In the genomic region with DNA sequence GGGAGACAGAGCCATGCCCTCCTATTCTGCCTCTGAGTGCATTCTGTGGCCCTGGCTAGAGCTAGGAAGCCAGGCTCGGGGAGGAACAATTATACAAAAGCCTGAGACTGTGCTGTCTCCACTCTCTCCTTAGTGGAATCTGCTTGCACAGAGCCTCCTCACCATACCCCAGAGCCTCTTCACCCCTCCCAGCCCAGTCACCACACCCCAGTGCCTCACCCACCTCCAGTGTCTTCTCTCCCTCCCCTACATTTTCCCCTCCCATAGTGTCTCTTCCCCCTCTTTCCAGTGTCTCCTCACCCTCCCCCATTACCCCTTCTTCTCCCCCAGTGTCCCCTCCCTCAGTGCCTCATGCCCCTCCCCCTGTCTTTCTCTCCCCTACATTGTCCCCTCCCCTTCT, we compare ENCODE assay signal across 10 mouse cellular contexts. TPM values are rescaled to one million over a fixed set of nuclear protein-coding genes. Genes with fewer than 3 reads are reported as not detected.
DNase-seq lines count a peak whose midpoint lies in the region; ATAC-seq and TF ChIP-seq lines count a peak whose summit lies in the region.
"Had no signal": no experiment of that assay in that cellular context is flagged by ENCODE, and none has a peak within 500 bp of the region (broad histone marks: within the 10 kb centered on the region; RNA-seq: fewer than 3 reads in every experiment).

No protein-coding gene starts in this region.

- no peak for TF ChIP-seq CTCF in kidney, postnatal 0 days (IDR thresholded peaks at IDR 0.05; ENCODE audit: low read depth)

- ATAC-seq in kidney, postnatal 0 days (replicated peaks; ENCODE audit: low FRiP score, low read depth) = no peak
- ATAC-seq in embryonic facial prominence, embryonic 11.5 days (replicated peaks; ENCODE audit: insufficient number of reproducible peaks, low FRiP score, low TSS enrichment, low read depth) = no peak
- ATAC-seq in intestine, embryonic 16.5 days = 0 out of 2 replicates have a peak, but pooled peaks have one; percentile 14
- ATAC-seq in neural tube, embryonic 12.5 days (ENCODE audit: low FRiP score, low read depth) = peak; percentile 49

- peak overlapping the region; percentile 31; the same call in 1 of the 2 replicates for H3K27ac ChIP-seq in kidney, postnatal 0 days
- no peak overlapping the region for H3K27ac ChIP-seq in embryonic facial prominence, embryonic 11.5 days (replicated peaks; ENCODE audit: low read depth, low read length)
- H3K27ac ChIP-seq in intestine, embryonic 16.5 days (ENCODE audit: low read length) = peak overlapping the region; percentile 57
- H3K27ac ChIP-seq in neural tube, embryonic 12.5 days = peak overlapping the region; percentile 46; the same call in 1 of the 2 replicates

- no peaks in the 10 kb centered on the region for H3K9me3 ChIP-seq in kidney, postnatal 0 days (replicated peaks; ENCODE audit: low read length)
- no peaks in the 10 kb centered on the region for H3K9me3 ChIP-seq in embryonic facial prominence, embryonic 11.5 days (replicated peaks; ENCODE audit: control insufficient read depth, low read length)
- no peaks in the 10 kb centered on the region for H3K9me3 ChIP-seq in intestine, embryonic 16.5 days (ENCODE audit: control insufficient read depth, low read length)
- no peaks in the 10 kb centered on the region for H3K9me3 ChIP-seq in neural tube, embryonic 12.5 days

- no peak overlapping the region for H3K4me2 ChIP-seq in kidney, postnatal 0 days (ENCODE audit: low read length)
- H3K4me2 ChIP-seq in embryonic facial prominence, embryonic 11.5 days (ENCODE audit: low read depth, low read length) = no peak overlapping the region
- no peak overlapping the region for H3K4me2 ChIP-seq in intestine, embryonic 16.5 days (ENCODE audit: low read depth, low read length)
- 0 out of 2 replicates have a peak overlapping the region, but pooled peaks have one; percentile 16 for H3K4me2 ChIP-seq in neural tube, embryonic 12.5 days (replicated peaks)

- H3K36me3 ChIP-seq in kidney, postnatal 0 days (ENCODE audit: insufficient read depth, low read length) = no peaks in the 10 kb centered on the region
- H3K36me3 ChIP-seq in embryonic facial prominence, embryonic 11.5 days (replicated peaks; ENCODE audit: control insufficient read depth, insufficient read depth, low read depth, low read length) = no peaks in the 10 kb centered on the region
- no peaks in the 10 kb centered on the region for H3K36me3 ChIP-seq in intestine, embryonic 16.5 days (ENCODE audit: control insufficient read depth, insufficient read depth, low read length)
- H3K36me3 ChIP-seq in neural tube, embryonic 12.5 days = no peaks in the 10 kb centered on the region

- DNase-seq in kidney, postnatal 0 days (ENCODE audit: low spot score) = no peak
- DNase-seq in kidney, adult 9 months = no peak
- no peak for DNase-seq in embryonic facial prominence, embryonic 11.5 days (ENCODE audit: low spot score)
- DNase-seq in urinary bladder, postnatal 36 days (ENCODE audit: low spot score in 2 of 2) = no peak
- DNase-seq in right cerebral cortex, postnatal 10 days (ENCODE audit: low spot score in 2 of 2) = no peak
- DNase-seq in cerebellum, adult 8-10 months = no peak
- DNase-seq: cerebellum, postnatal 10 days; lung, postnatal 14 days had no signal

- no peak overlapping the region for H3K4me3 ChIP-seq in kidney, postnatal 0 days (replicated peaks; ENCODE audit: low read depth, low read length)
- no peak overlapping the region for H3K4me3 ChIP-seq in embryonic facial prominence, embryonic 11.5 days (ENCODE audit: low read depth, low read length)
- H3K4me3 ChIP-seq in intestine, embryonic 16.5 days (ENCODE audit: low read length) = no peak overlapping the region
- no peak overlapping the region for H3K4me3 ChIP-seq in neural tube, embryonic 12.5 days

- H3K4me1 ChIP-seq in kidney, postnatal 0 days (replicated peaks; ENCODE audit: insufficient read depth, low read length) = peaks cover 26% of the 10 kb centered on the region
- no peaks in the 10 kb centered on the region; the same call in 1 of the 2 replicates for H3K4me1 ChIP-seq in embryonic facial prominence, embryonic 11.5 days (ENCODE audit: control insufficient read depth, insufficient read depth, low read length)
- H3K4me1 ChIP-seq in intestine, embryonic 16.5 days (ENCODE audit: control insufficient read depth, insufficient read depth, low read length) = peaks cover 55% of the 10 kb centered on the region
- H3K4me1 ChIP-seq in neural tube, embryonic 12.5 days = peaks cover 23% of the 10 kb centered on the region

- WGBS in kidney, postnatal 0 days = 7% methylated on average over 1 of the region's 1 CpGs
- WGBS in embryonic facial prominence, embryonic 11.5 days = 22% methylated on average over 1 of the region's 1 CpGs
- WGBS in intestine, embryonic 16.5 days = 8% methylated on average over 1 of the region's 1 CpGs
- 9% methylated on average over 1 of the region's 1 CpGs for WGBS in neural tube, embryonic 12.5 days

- no peak overlapping the region for H3K9ac ChIP-seq in kidney, postnatal 0 days (ENCODE audit: low read depth, low read length)
- H3K9ac ChIP-seq in embryonic facial prominence, embryonic 11.5 days (replicated peaks; ENCODE audit: low read length) = 0 out of 2 replicates have a peak overlapping the region, but pooled peaks have one; percentile 15
- H3K9ac ChIP-seq in intestine, embryonic 16.5 days (ENCODE audit: low read depth, low read length) = no peak overlapping the region; the same call in 1 of the 2 replicates
- peak overlapping the region; percentile 26; the same call in 1 of the 2 replicates for H3K9ac ChIP-seq in neural tube, embryonic 12.5 days

- no peaks in the 10 kb centered on the region for H3K27me3 ChIP-seq in kidney, postnatal 0 days (ENCODE audit: insufficient read depth, low read length)
- no peaks in the 10 kb centered on the region for H3K27me3 ChIP-seq in embryonic facial prominence, embryonic 11.5 days (ENCODE audit: control insufficient read depth, insufficient read depth, low read length)
- no peaks in the 10 kb centered on the region for H3K27me3 ChIP-seq in intestine, embryonic 16.5 days (replicated peaks; ENCODE audit: control insufficient read depth, insufficient read depth, low read length)
- H3K27me3 ChIP-seq in neural tube, embryonic 12.5 days (replicated peaks) = no peaks in the 10 kb centered on the region

RNA-seq across cellular contexts. Expression of a gene that starts 29.5 kb away (rescaled TPM):
- polyA plus RNA-seq in kidney, postnatal 0 days (2015; fragmentation: Nextera tagmentation; extraction: Ambion mirVana) = 0.71 and 1.1 TPM in 2 replicates
- 4.0 and 20.8 TPM in 2 replicates for polyA plus RNA-seq in embryonic facial prominence, embryonic 11.5 days (2014; fragmentation: Nextera tagmentation; extraction: Ambion mirVana)
- 0.35 and 0.56 TPM in 2 replicates for polyA plus RNA-seq in intestine, embryonic 16.5 days (2015; fragmentation: Nextera tagmentation; extraction: Ambion mirVana)
- polyA plus RNA-seq in neural tube, embryonic 12.5 days (2016; fragmentation: Nextera tagmentation; extraction: Ambion mirVana) = 0.32 and 0.42 TPM in 2 replicates

RNA-seq across cellular contexts. Expression of a gene that starts 41.0 kb away (rescaled TPM):
- polyA plus RNA-seq in kidney, postnatal 0 days (2015; fragmentation: Nextera tagmentation; extraction: Ambion mirVana) = not detected in 2 replicates
- not detected in 2 replicates for polyA plus RNA-seq in embryonic facial prominence, embryonic 11.5 days (2014; fragmentation: Nextera tagmentation; extraction: Ambion mirVana)
- polyA plus RNA-seq in intestine, embryonic 16.5 days (2015; fragmentation: Nextera tagmentation; extraction: Ambion mirVana) = not detected in 2 replicates
- polyA plus RNA-seq in neural tube, embryonic 12.5 days (2016; fragmentation: Nextera tagmentation; extraction: Ambion mirVana) = not detected in 2 replicates

Comparison
In these comparisons a context has a peak if more than half of its experiments do, and no peak if none do; other contexts are left out.
1. ATAC-seq: peak in intestine, embryonic 16.5 days (single experiment) and neural tube, embryonic 12.5 days (single experiment); none in kidney, postnatal 0 days (single experiment) and embryonic facial prominence, embryonic 11.5 days (single experiment).
2. H3K9ac ChIP-seq: peak in embryonic facial prominence, embryonic 11.5 days (single experiment) and neural tube, embryonic 12.5 days (single experiment); none in kidney, postnatal 0 days (single experiment) and intestine, embryonic 16.5 days (single experiment).